Mouse (Mus musculus): ENCODE data around the gene Zfp672.

GRCm38 (mm10) chr11:58352681-58353548, 22.8 kb upstream of the Zfp672 start:
- TF ChIP-seq CTCF (IDR thresholded peaks at IDR 0.05; ENCODE audit: control insufficient read depth, insufficient read depth, insufficient replicate concordance, low read depth, low read length) (peak; percentile 28; the same call in 1 of the 2 replicates), POLR2A (IDR thresholded peaks at IDR 0.05; ENCODE audit: control insufficient read depth, low read depth, low read length) (no peak)

Data from testis, adult 2 months (tissue).